ENCODE assay signal across 26 mouse cellular contexts in the genomic region with DNA sequence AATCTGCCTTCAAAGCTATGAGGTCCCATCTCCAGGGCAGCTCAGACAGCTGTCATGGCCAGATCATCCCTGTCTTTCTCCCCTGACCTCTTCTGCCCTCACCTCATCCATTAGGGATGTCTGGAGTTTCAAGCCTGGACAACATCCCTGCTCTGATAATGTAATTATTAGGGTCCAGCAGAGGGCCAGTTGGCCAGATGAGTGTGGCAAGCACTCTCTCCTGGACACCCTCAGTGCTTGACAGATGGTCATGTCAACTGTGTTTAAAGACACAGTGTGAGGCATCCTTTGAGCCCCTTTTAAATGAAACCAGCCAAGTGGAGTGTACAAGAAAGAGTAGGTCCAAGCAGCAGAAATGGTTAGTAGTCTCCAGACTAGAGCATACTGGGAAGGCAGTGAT.
"Had no signal": no experiment of that assay in that cellular context is flagged by ENCODE, and none has a peak within 500 bp of the region (broad histone marks: within the 10 kb centered on the region; RNA-seq: fewer than 3 reads in every experiment).

No protein-coding gene starts in this region.

- H3K9ac ChIP-seq: kidney, embryonic 15.5 days; limb, embryonic 13.5 days; liver, embryonic 12.5 days; liver, embryonic 15.5 days; lung, embryonic 15.5 days; midbrain, embryonic 15.5 days; neural tube, embryonic 13.5 days had no signal

- H3K4me3 ChIP-seq: kidney, embryonic 15.5 days; left cerebral cortex, adult 2 months; limb, embryonic 10.5 days; limb, embryonic 13.5 days; liver, embryonic 12.5 days; liver, embryonic 15.5 days; lung, embryonic 15.5 days; megakaryocyte, embryonic 14.5 days; midbrain, embryonic 15.5 days; myocyte; neural tube, embryonic 13.5 days had no signal

- ATAC-seq: liver, embryonic 12.5 days; midbrain, embryonic 15.5 days had no signal

- H3K27ac ChIP-seq: kidney, embryonic 15.5 days; left cerebral cortex, adult 2 months; limb, embryonic 10.5 days; limb, embryonic 13.5 days; liver, embryonic 12.5 days; liver, embryonic 15.5 days; lung, embryonic 15.5 days; midbrain, embryonic 15.5 days; neural tube, embryonic 13.5 days; stomach, postnatal 0 days had no signal

- H3K4me1 ChIP-seq: limb, embryonic 10.5 days; liver, embryonic 12.5 days; liver, embryonic 15.5 days; lung, embryonic 15.5 days had no signal

- DNase-seq: kidney, adult 8-10 months; kidney, postnatal 10 days; kidney, postnatal 36 days; layer of hippocampus, postnatal 36 days; liver; lung, adult 18-20 months; lung, postnatal 10 days; lung, postnatal 36 days; right cerebral cortex, adult 18-20 months; right cerebral cortex, postnatal 14 days; right cerebral cortex, postnatal 4 days; thymus, adult 2 months; thymus, postnatal 14 days had no signal

- H3K36me3 ChIP-seq: kidney, embryonic 15.5 days; limb, embryonic 10.5 days; limb, embryonic 13.5 days; liver, embryonic 12.5 days; liver, embryonic 15.5 days; lung, embryonic 15.5 days; midbrain, embryonic 15.5 days; neural tube, embryonic 13.5 days had no signal

- H3K4me2 ChIP-seq: kidney, embryonic 15.5 days; limb, embryonic 13.5 days; liver, embryonic 12.5 days; liver, embryonic 15.5 days; lung, embryonic 15.5 days; midbrain, embryonic 11.5 days; midbrain, embryonic 15.5 days; neural tube, embryonic 13.5 days had no signal

- H3K27me3 ChIP-seq: kidney, embryonic 15.5 days; limb, embryonic 13.5 days; liver, embryonic 12.5 days; liver, embryonic 15.5 days; lung, embryonic 15.5 days; megakaryocyte, embryonic 14.5 days; midbrain, embryonic 15.5 days; neural tube, embryonic 13.5 days had no signal

- H3K9me3 ChIP-seq: kidney, embryonic 15.5 days; limb, embryonic 10.5 days; limb, embryonic 13.5 days; liver, embryonic 12.5 days; liver, embryonic 15.5 days; lung, embryonic 15.5 days; megakaryocyte, embryonic 14.5 days; midbrain, embryonic 15.5 days; neural tube, embryonic 13.5 days had no signal
